Mouse (Mus musculus) midbrain, embryonic 15.5 days (tissue): Measurements from ENCODE around the gene Olfr3. TPM values are rescaled to one million over a fixed set of nuclear protein-coding genes. Genes with fewer than 3 reads are reported as not detected.

Experiments used
- ATAC-seq: fragments of 200-750 bp; cut with Nextera tagmentation; replicated peaks from 2 replicates; pipeline ENCODE4 v1.8.0; 2017; ENCODE audit warnings: moderate TSS enrichment
- H3K27ac ChIP-seq: fragments of 300-500 bp; sonication (generic); 2 replicates; pipeline ENCODE4 v1.5.1; 2015; ENCODE audit warnings: mild to moderate bottlenecking, inconsistent platforms
- H3K27me3 ChIP-seq: fragments of 300-500 bp; sonication (generic); replicated peaks from 2 replicates; pipeline ENCODE4 v1.6.1; 2015; ENCODE audit warnings: inconsistent platforms
- H3K36me3 ChIP-seq: fragments of 300-500 bp; sonication (generic); replicated peaks from 2 replicates; pipeline ENCODE4 v1.6.1; 2015; ENCODE audit warnings: inconsistent platforms
- H3K4me1 ChIP-seq: fragments of 300-500 bp; sonication (generic); 2 replicates; pipeline ENCODE4 v1.6.1; 2015; ENCODE audit warnings: inconsistent platforms
- H3K4me2 ChIP-seq: fragments of 300-500 bp; sonication (generic); 2 replicates; pipeline ENCODE4 v1.6.1; 2015; ENCODE audit warnings: inconsistent platforms, mild to moderate bottlenecking, moderate library complexity
- H3K4me3 ChIP-seq: fragments of 300-500 bp; sonication (generic); 2 replicates; pipeline ENCODE4 v1.5.1; 2015; ENCODE audit warnings: mild to moderate bottlenecking, inconsistent platforms
- H3K9ac ChIP-seq: fragments of 300-500 bp; sonication (generic); 2 replicates; pipeline ENCODE4 v1.6.1; 2015; ENCODE audit warnings: mild to moderate bottlenecking, inconsistent platforms
- H3K9me3 ChIP-seq: fragments of 300-500 bp; sonication (generic); 2 replicates; pipeline ENCODE4 v1.6.1; 2016; ENCODE audit warnings: inconsistent platforms
- WGBS: fragments of 180-500 bp; shearing (Covaris S2); methylation state at CpG from one replicate; pipeline ENCODE4 v1.1.7; 2015; ENCODE audit warnings: mixed read lengths; 5-methylcytosine and 5-hydroxymethylcytosine counted together
- polyA plus RNA-seq: library from polyadenylated mRNA; unstranded; fragments of >200 nt; fragmentation: Nextera tagmentation; extraction: Ambion mirVana; gene quantifications from 2 replicates; pipeline ENCODE4 v1.2.1, GENCODE M21; 2015

Gene Olfr3
- not detected in 2 replicates for polyA plus RNA-seq

- H3K27ac ChIP-seq = no peak within 1 kb of the TSS
- WGBS = 60% methylated on average over 1 of the region's 1 CpGs
- no peak for ATAC-seq
Observed at GRCm38 (mm10) chr2:36816932-36817331, at the start of gene Olfr3. Gene Olfr3, minus strand, starts transcription at chr2:36817032.

DNA sequence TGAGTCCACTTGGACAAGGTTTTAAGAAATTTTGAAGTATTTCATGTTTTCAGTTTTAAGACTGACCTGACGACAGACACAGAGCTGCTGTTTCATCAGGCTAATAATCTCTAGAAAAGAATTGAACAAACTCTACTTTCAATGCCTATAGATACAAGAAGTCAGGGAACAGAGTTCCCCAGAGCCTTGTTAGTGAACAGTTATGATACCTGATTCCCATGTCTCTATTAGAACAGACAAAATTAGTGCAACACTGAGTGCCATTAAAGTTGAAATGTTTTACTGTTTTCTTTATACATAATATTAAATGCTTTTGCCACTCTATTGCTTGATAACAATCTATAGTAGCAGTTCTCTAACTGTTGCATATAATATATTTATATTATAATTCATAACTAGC is 45.7 kb upstream of the Olfr3 start, which contains the start of gene Olfr351:
Gene Olfr351, minus strand, starts transcription at position 101 of the 400 bp plus-strand sequence.
- Histone ChIP-seq H3K36me3 (no peaks in the 10 kb centered on the region), H3K27ac (no peak within 1 kb of the TSS), H3K4me3 (no peak within 1 kb of the TSS), H3K9ac (no peak within 1 kb of the TSS), H3K4me2 (no peak within 1 kb of the TSS), H3K27me3 (no peaks in the 10 kb centered on the region), H3K4me1 (no peaks in the 10 kb centered on the region), H3K9me3 (peaks cover 11% of the 10 kb centered on the region)
- WGBS = 85% methylated on average over 1 of the region's 1 CpGs
- no peak for ATAC-seq

More at GRCm38 (mm10) chr2:36816932-36817331, at the start of gene Olfr3:
- Histone ChIP-seq H3K4me3 (no peak within 1 kb of the TSS), H3K36me3 (no peaks in the 10 kb centered on the region), H3K4me2 (no peak within 1 kb of the TSS), H3K27me3 (no peaks in the 10 kb centered on the region), H3K4me1 (no peaks in the 10 kb centered on the region), H3K9ac (no peak within 1 kb of the TSS), H3K9me3 (peaks cover 9% of the 10 kb centered on the region)

DNA sequence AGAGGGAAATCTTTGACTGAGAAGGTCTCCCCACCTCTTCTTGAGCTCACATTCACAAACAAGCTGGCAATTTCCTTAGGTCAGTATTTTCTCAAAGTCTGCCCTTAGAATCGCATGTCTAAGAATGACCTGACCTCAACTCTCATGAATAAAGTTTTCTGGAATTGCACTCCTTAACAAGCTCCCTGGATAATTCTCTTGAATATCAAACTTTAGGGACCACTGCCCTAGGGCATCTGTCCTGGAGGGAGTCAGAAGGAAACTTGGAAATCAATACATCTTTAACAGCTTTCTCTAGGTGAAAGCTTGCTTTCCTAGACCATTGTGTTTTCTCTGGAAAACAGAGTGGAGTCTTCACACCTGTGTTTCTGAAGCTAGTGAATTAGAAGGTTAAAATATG is 29.2 kb upstream of the Olfr3 start, which contains the start of gene Olfr350:
Gene Olfr350, plus strand, starts transcription at position 301 of the 400 bp plus-strand sequence.
- H3K4me2 ChIP-seq = no peak within 1 kb of the TSS

DNA sequence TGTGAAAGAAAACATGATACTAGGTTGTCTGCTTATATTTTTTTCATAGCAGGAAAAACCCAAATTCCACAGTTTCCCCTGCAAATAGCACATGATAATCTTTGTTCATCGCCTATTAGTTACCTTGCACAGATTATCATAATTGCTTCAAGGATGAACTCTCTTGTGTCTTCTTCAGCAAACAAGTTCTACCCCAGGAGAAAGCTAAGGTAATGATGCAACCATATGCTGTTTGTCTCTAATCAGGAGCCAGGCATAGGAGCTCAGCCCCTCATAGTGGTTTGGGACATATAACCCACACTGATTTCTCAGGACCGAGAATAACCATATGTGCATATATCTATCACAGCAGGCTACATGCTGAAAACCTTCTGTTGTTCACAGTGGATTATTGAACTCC is 26.6 kb downstream of the Olfr3 start, which contains the start of gene Olfr50:
Gene Olfr50, plus strand, starts transcription at position 301 of the 400 bp plus-strand sequence.
- WGBS = 76% methylated on average over 2 of the region's 2 CpGs
- Histone ChIP-seq H3K27me3 (no peaks in the 10 kb centered on the region), H3K9me3 (peaks cover 8% of the 10 kb centered on the region; the same call in 1 of the 2 replicates), H3K4me1 (no peaks in the 10 kb centered on the region), H3K9ac (no peak within 1 kb of the TSS), H3K4me3 (no peak within 1 kb of the TSS), H3K36me3 (no peaks in the 10 kb centered on the region), H3K4me2 (no peak within 1 kb of the TSS), H3K27ac (no peak within 1 kb of the TSS)
- ATAC-seq = no peak

More for the DNA sequence above, 29.2 kb upstream of the Olfr3 start, which contains the start of gene Olfr350:
- H3K36me3 ChIP-seq = no peaks in the 10 kb centered on the region
- H3K4me3 ChIP-seq = no peak within 1 kb of the TSS
- ATAC-seq = no peak
- 95% methylated on average over 1 of the region's 1 CpGs for WGBS
- peaks cover 7% of the 10 kb centered on the region for H3K9me3 ChIP-seq
- H3K27me3 ChIP-seq = no peaks in the 10 kb centered on the region
- no peak within 1 kb of the TSS for H3K27ac ChIP-seq
- no peak within 1 kb of the TSS for H3K9ac ChIP-seq
- H3K4me1 ChIP-seq = no peaks in the 10 kb centered on the region

GRCm38 (mm10) chr2:36783976-36784375 is 32.9 kb downstream of the Olfr3 start, which contains the start of gene Olfr348:
Gene Olfr348, plus strand, starts transcription at chr2:36784276.
- Histone ChIP-seq H3K4me2 (no peak within 1 kb of the TSS), H3K36me3 (no peaks in the 10 kb centered on the region), H3K27me3 (no peaks in the 10 kb centered on the region), H3K9me3 (0 out of 2 replicates have a peak, but pooled peaks cover 3% of the 10 kb centered on the region), H3K4me3 (no peak within 1 kb of the TSS), H3K27ac (no peak within 1 kb of the TSS), H3K9ac (no peak within 1 kb of the TSS), H3K4me1 (no peaks in the 10 kb centered on the region)
- no peak for ATAC-seq
- 74% methylated on average over 2 of the region's 2 CpGs for WGBS

Other genes starting within 250 kb of the Olfr3 start
- gene Olfr345, start 177.0 kb downstream of the Olfr3 start, polyA plus RNA-seq = not detected in 2 replicates
- not detected in 2 replicates for gene Olfr346, start 131.2 kb downstream of the Olfr3 start, polyA plus RNA-seq
- gene Olfr347, start 85.1 kb downstream of the Olfr3 start, polyA plus RNA-seq = not detected in 2 replicates
- gene Olfr348, start 32.8 kb downstream of the Olfr3 start, polyA plus RNA-seq = not detected in 2 replicates
- not detected in 2 replicates for gene Olfr50, start 26.5 kb downstream of the Olfr3 start, polyA plus RNA-seq
- gene Olfr350, start 29.3 kb upstream of the Olfr3 start, polyA plus RNA-seq = not detected in 2 replicates
- not detected in 2 replicates for gene Olfr351, start 45.6 kb upstream of the Olfr3 start, polyA plus RNA-seq
- gene Olfr352, start 51.4 kb upstream of the Olfr3 start, polyA plus RNA-seq = not detected in 2 replicates
- gene Olfr353, start 75.9 kb upstream of the Olfr3 start, polyA plus RNA-seq = not detected in 2 replicates
- not detected in 2 replicates for gene Olfr354, start 88.6 kb upstream of the Olfr3 start, polyA plus RNA-seq
- not detected in 2 replicates for gene Olfr355, start 111.9 kb upstream of the Olfr3 start, polyA plus RNA-seq
- not detected in 2 replicates for gene Olfr356, start 120.1 kb upstream of the Olfr3 start, polyA plus RNA-seq
- gene Olfr357, start 176.8 kb upstream of the Olfr3 start, polyA plus RNA-seq = not detected in 2 replicates
- gene Olfr358, start 192.3 kb upstream of the Olfr3 start, polyA plus RNA-seq = not detected in 2 replicates
- not detected in 2 replicates for gene Olfr360, start 248.7 kb upstream of the Olfr3 start, polyA plus RNA-seq